Mouse (Mus musculus) intestine, postnatal 0 days (tissue): ENCODE results near the gene Pcnx3. TPM values are rescaled to one million over a fixed set of nuclear protein-coding genes. Genes with fewer than 3 reads are reported as not detected.

Experiments used
- ATAC-seq: fragments of 200-750 bp; cut with Nextera tagmentation; 2 replicates; pipeline ENCODE4 v1.8.0; 2017; ENCODE audit warnings: mild to moderate bottlenecking, moderate TSS enrichment, moderate library complexity
- H3K27ac ChIP-seq: fragments of 300-500 bp; sonication (generic); 2 replicates; pipeline ENCODE4 v1.5.1; 2014; ENCODE audit warnings: mild to moderate bottlenecking, low read depth, low read length, moderate library complexity
- H3K27me3 ChIP-seq: fragments of 300-500 bp; sonication (generic); replicated peaks from 2 replicates; pipeline ENCODE4 v1.6.1; 2014; ENCODE audit warnings: low read length, mixed read lengths; ENCODE audit not compliant: control insufficient read depth, insufficient read depth
- H3K36me3 ChIP-seq: fragments of 300-500 bp; sonication (generic); 2 replicates; pipeline ENCODE4 v1.6.1; 2014; ENCODE audit warnings: mild to moderate bottlenecking, moderate library complexity; ENCODE audit not compliant: control insufficient read depth, insufficient read depth
- H3K4me1 ChIP-seq: fragments of 300-500 bp; sonication (generic); replicated peaks from 2 replicates; pipeline ENCODE4 v1.6.1; 2014; ENCODE audit warnings: antibody characterized with exemption, low read length, mixed read lengths; ENCODE audit not compliant: control insufficient read depth, insufficient read depth
- H3K4me2 ChIP-seq: fragments of 300-500 bp; sonication (generic); replicated peaks from 2 replicates; pipeline ENCODE4 v1.6.1; 2014; ENCODE audit warnings: low read depth, mild to moderate bottlenecking, moderate library complexity
- H3K4me3 ChIP-seq: fragments of 300-500 bp; sonication (generic); 2 replicates; pipeline ENCODE4 v1.5.1; 2014; ENCODE audit warnings: low read depth, low read length
- H3K9ac ChIP-seq: fragments of 300-500 bp; sonication (generic); 2 replicates; pipeline ENCODE4 v1.6.1; 2014; ENCODE audit warnings: mild to moderate bottlenecking, low read depth, low read length
- H3K9me3 ChIP-seq: fragments of 300-500 bp; sonication (generic); 2 replicates; pipeline ENCODE4 v1.6.1; 2016; ENCODE audit warnings: mixed run types; ENCODE audit not compliant: control insufficient read depth
- CTCF ChIP-seq: sonication (generic); IDR thresholded peaks from 2 replicates; pipeline ENCODE4 v1.5.1; 2016; ENCODE audit warnings: low read depth, mild to moderate bottlenecking, control low read depth, antibody characterized with exemption, moderate library complexity
- WGBS: fragments of 180-500 bp; shearing (Covaris S2); extraction: QIAGEN DNeasy Blood & Tissue Kit; methylation state at CpG from one replicate; pipeline ENCODE4 v1.1.7; 2014; 5-methylcytosine and 5-hydroxymethylcytosine counted together
- polyA plus RNA-seq: library from polyadenylated mRNA; unstranded; fragments of >200 nt; fragmentation: Nextera tagmentation; extraction: Ambion mirVana; gene quantifications from 2 replicates; pipeline ENCODE4 v1.2.1, GENCODE M21; 2015

Pcnx3 gene
- polyA plus RNA-seq, 1 experiment from 2014 or later: 9.3 TPM

DNA sequence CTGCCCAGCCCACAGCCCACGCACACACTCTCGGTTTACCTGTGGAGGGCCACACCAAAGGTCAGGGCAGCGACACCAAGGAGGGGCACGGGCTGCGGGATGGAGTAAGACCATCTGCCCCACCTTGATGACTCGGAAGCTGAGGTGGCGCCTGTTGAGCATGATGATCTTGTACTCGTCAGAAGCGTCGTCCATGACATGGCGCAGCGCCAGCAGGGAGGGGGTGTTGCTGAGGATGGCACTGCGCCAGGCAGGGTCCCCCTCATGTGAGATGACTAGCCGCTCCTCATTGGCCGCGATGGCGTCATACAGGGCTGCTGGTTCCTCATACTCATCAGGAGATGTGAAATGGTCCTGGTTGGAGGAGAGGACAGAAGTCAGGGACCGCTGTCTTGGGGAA lies 22.3 kb downstream of the Pcnx3 start:
- no peak overlapping the region for H3K4me3 ChIP-seq
- no peak overlapping the region for H3K9ac ChIP-seq
- WGBS: 90% methylated on average over 18 of the region's 18 CpGs
- no peak overlapping the region for H3K27ac ChIP-seq
- no peaks in the 10 kb centered on the region for H3K9me3 ChIP-seq
- peaks cover 6% of the 10 kb centered on the region for H3K4me1 ChIP-seq
- no peak for ATAC-seq
- no peak overlapping the region for H3K4me2 ChIP-seq
- no peak for TF ChIP-seq CTCF
- H3K36me3 ChIP-seq: peaks cover 55% of the 10 kb centered on the region
- H3K27me3 ChIP-seq: no peaks in the 10 kb centered on the region

DNA sequence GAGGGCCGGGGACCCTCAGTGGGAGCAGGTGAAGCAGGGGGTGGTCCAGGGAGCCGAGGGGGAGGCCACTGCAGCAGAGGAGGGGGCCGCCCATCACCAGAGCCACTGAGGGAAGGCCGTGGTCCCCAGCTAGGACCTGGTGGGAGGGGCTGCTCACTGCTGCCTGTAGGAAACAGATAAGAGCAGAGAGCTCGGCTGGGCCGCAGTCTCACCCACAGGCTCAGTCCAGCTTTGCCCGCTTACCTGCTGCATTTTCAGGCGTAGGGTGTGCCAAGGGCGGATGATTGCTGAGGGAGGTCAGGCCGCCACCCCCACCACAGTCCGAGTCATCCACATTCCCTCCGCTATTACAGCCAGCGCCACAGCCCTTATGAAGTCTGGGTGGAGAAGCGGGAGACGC lies 23.2 kb downstream of the Pcnx3 start:
- Histone ChIP-seq H3K9me3 (no peaks in the 10 kb centered on the region), H3K9ac (no peak overlapping the region), H3K36me3 (peaks cover 52% of the 10 kb centered on the region), H3K27ac (no peak overlapping the region), H3K4me1 (peaks cover 6% of the 10 kb centered on the region), H3K27me3 (no peaks in the 10 kb centered on the region), H3K4me2 (no peak overlapping the region), H3K4me3 (no peak overlapping the region)
- ATAC-seq: no peak
- 85% methylated on average over 15 of the region's 15 CpGs for WGBS
- TF ChIP-seq CTCF: no peak

DNA sequence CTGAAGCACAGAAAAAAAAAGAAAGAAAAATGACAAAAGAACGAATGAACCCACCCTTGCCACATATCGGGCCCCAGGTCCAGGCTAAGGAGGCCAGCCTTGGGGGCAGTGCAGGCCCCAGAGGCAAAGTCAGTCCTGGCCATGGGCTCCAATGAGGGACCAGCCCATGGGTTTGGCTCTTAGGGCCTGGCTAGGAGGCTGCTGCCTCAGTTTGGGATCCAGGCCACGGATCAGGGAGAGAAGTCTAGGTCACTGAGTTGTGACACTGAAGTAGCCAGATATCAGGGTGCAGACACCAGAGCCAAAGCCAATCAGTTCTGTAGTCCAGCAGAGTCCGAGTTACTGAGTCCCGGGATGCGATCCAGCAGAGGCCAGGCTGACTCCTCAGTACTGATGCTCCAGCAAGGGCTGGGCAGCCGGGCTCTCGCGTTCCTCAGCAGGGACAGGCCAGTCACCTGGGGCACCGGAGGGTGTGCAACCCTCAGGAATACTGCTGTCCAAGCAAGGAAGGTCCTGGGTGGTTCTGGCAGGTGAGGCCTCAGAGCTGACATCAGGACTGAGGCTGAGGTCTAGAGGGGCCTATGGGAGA lies 23.9 kb downstream of the Pcnx3 start:
- 93% methylated on average over 10 of the region's 10 CpGs for WGBS
- Histone ChIP-seq H3K4me3 (no peak overlapping the region), H3K9me3 (no peaks in the 10 kb centered on the region), H3K27ac (no peak overlapping the region), H3K27me3 (no peaks in the 10 kb centered on the region), H3K4me1 (peaks cover 6% of the 10 kb centered on the region), H3K9ac (no peak overlapping the region), H3K36me3 (peaks cover 54% of the 10 kb centered on the region), H3K4me2 (no peak overlapping the region)
- no peak for ATAC-seq
- no peak for TF ChIP-seq CTCF

DNA sequence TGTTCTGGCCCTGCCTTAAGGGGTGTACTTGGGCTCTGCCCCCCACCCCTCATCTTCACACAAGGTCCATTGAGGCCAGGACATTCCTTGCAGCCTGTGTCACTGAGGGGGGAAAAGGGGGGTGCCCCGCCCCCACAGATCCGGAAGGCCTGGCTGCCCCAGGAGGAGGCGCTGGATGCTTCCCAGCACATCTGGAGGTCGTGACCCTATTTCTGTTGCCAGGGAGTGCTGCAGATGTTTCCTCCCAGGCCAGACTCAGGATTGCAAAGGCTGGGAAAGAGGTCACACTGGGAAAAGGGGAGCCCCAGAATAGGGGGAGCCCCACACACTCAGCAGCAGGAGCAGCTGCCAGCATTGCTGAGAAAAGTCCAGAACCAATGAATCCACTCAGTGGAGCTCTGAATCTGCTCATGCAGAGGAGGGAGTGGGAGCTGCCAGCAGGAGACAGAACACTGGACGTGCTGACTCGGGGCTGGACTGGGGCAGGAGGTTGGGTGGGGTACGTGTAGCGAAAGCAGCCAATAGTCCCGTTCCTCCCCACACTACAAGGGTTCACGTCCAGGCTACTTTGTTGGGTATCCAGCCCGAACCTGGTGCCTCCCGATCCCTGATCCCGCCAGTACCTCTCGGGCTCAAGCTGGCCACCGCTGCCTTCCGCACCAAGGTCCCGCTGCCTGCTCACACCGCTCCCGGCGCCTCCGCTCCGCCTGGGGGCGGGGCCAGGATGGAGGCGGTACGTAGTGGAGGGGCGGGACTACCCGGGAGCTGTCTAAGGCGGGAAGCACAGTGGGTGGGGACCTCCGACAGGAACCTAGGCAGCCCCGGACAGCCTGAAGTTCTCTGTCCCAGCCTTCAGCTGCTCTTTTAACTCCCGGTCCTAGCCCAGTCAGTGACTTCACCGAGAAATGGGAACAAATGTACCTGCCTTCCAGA lies 25.5 kb downstream of the Pcnx3 start, which contains the start of gene Sipa1:
Gene Sipa1, minus strand, starts transcription at position 727 of the 933 bp plus-strand sequence.
- peak; percentile 35 for TF ChIP-seq CTCF
- Histone ChIP-seq H3K4me3 (peak within 1 kb of the TSS; percentile 49), H3K27me3 (no peaks in the 10 kb centered on the region), H3K4me2 (peak within 1 kb of the TSS; percentile 78), H3K27ac (peak within 1 kb of the TSS; percentile 57), H3K9me3 (no peaks in the 10 kb centered on the region), H3K4me1 (peaks cover 6% of the 10 kb centered on the region), H3K9ac (peak within 1 kb of the TSS; percentile 59), H3K36me3 (peaks cover 49% of the 10 kb centered on the region)
- ATAC-seq: peak; percentile 88
- WGBS: 3% methylated on average over 32 of the region's 32 CpGs

DNA sequence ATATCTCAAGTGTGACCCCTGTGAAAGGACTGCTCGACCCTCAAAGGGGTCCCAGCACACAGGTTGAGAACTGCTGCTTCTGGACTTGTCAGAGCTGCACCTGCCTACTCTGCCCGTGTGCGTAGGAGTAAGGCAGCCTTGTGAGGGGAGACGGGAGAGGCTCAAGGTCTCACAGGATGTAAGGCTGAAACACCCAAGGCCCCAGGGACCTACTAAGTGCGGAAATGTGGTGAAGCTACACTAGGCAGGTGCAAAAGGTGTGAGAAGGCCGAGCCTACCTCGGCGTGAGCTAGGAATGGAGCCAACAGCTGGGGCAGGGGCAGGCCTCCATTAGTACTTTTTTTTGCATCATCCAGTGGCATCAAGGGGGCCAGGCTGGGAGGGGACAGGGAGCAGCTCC lies 26.4 kb downstream of the Pcnx3 start:
- no peak for ATAC-seq
- Histone ChIP-seq H3K4me3 (peak overlapping the region; percentile 49), H3K36me3 (peaks cover 52% of the 10 kb centered on the region), H3K27me3 (no peaks in the 10 kb centered on the region), H3K4me1 (peaks cover 6% of the 10 kb centered on the region), H3K9me3 (no peaks in the 10 kb centered on the region), H3K9ac (no peak overlapping the region), H3K4me2 (peak overlapping the region; percentile 78), H3K27ac (no peak overlapping the region)
- TF ChIP-seq CTCF: no peak
- WGBS: 76% methylated on average over 8 of the region's 8 CpGs

DNA sequence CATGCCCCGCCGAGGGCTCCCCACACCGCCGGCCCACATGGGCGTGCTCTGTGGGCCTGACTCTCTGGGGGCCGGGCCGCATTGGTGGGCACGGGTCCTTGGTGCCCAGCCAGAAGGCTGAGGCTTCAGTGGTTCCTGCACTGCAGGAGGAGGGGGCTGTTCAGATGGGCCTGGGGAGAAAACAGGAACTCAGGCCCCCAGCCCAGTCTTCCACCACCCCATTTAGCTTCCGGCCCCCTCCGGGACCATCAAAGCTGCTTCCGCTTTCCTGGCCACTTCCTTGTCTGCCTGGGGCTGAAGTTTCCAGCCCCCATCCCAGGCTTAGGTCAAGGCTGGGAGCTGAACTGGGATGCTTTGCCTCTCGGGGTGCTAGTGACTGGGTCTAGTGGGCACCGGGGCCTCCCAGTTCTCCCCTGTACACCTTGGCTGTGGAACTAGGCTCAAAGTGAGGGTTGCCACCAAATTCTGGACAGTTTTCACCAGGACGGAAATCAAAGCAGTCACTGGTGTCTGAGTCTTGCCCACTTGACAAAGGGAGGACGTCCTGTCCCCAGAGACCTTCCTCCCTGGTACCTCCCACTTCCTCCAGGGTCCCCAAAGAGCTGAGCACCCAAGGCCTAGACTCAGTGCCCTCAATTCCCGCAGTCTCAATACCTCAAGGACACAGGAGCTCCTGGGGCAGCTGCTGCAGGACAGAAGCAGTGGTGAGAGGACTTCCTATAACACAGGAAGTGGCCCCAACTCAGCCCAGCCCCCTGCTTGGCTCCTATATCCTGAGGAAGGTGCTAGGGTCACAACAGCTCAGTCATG lies 27.6 kb downstream of the Pcnx3 start:
- Histone ChIP-seq H3K27me3 (no peaks in the 10 kb centered on the region), H3K9ac (no peak overlapping the region), H3K4me3 (peak overlapping the region; percentile 11; the same call in 1 of the 2 replicates), H3K36me3 (peaks cover 41% of the 10 kb centered on the region), H3K27ac (no peak overlapping the region), H3K4me1 (peaks cover 6% of the 10 kb centered on the region), H3K4me2 (peak overlapping the region; percentile 78), H3K9me3 (no peaks in the 10 kb centered on the region)
- ATAC-seq: no peak
- no peak for TF ChIP-seq CTCF
- WGBS: 70% methylated on average over 7 of the region's 16 CpGs
